Mouse (Mus musculus) ovary, postnatal 10 days (tissue): ENCODE results near the gene Vwa5b1.

Source experiments
- DNase-seq: peaks from one replicate; pipeline ENCODE4 v3.0.0; 2022; ENCODE audit warnings: low spot score

Gene Vwa5b1

DNA sequence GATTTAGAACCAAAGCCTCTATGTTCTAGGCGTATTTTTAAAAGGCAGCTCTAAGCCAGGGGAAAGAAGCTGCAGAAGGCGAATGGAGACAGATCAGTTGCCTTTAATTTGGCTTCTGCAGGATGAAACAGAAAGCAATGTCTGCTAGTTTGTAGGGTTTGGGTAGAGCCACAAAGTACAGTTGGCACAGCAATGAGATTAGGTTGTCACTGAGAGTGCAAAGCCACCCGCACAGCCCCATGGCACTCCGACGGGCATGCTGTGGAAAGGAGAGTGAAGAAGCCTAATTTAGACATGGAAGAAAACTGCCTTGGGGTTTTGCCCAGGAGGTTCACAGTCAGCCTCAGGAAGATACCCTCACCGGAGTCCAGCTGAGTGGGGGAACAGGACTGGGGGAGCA, 105.7 kb downstream of the Vwa5b1 start:
- no peak for DNase-seq

GRCm38 (mm10) chr4:138525684-138526083, 110.0 kb downstream of the Vwa5b1 start:
- no peak for DNase-seq

GRCm38 (mm10) chr4:138524769-138525168, 110.9 kb downstream of the Vwa5b1 start:
- DNase-seq: no peak

DNA sequence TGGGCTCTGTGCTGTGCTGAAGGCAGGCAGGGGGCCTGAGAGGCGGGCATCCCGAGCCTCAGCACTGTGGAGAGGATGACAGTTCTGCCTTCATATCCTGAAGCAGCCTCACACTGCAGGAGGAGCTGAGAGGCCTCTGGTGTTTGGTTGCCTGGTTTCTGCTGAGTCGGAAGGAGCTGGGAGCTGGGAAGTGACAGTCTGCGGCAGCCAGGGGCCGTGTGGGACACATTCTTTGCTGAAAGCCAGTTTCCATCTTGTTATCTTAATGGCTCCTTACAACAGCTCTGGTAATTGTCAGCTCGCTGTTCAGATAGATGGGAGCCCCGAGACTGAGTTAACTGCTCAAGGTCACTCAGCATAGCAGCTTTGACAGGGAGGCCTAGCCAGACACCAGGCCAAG, 111.9 kb downstream of the Vwa5b1 start:
- DNase-seq: no peak

DNA sequence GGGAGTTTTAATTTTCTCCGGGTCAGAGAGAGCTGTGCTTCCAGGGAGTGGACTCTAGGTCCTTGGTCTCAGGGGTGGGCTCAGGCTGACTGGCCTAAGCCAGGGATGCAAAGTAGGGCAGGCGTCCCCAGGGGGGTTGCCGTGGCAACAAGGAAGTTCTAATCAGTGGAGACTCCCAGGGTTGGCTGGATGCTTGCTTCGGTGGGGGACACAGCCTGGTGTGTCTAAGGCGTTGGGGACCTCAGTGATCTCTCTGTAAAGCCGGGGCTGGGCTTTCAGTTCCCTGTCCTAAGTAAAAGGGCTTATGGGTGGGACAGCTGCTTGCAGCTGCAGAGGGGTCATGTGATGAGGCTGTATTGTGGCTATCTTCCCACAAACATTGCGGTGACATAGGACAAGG, 113.4 kb downstream of the Vwa5b1 start:
- DNase-seq: no peak

- no peak for DNase-seq
Measured at GRCm38 (mm10) chr4:138517153-138517789, 118.4 kb downstream of the Vwa5b1 start.

DNA sequence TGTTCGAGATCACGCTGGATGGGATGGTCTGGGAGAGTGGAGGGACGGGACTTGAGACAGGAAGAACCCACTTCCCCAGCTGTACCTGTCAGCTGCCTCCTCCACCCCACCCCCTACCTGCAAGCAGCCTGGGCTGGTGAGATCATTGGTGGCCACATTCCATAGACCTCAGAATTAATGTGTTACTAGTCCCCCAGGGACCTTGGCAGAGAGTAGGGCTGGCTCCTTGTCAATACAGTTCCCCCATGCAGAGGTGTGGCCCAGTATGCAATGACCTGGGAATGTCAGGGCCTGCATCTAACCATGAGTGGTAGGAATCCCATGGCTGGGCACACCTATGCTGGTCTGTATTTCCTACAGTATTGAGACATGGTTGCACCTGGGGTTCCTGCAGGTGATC, 119.2 kb downstream of the Vwa5b1 start:
- no peak for DNase-seq
